Mouse (Mus musculus) forebrain, embryonic 14.5 days (tissue): ENCODE measurements around the gene Hic2. TPM values are rescaled to one million over a fixed set of nuclear protein-coding genes. Genes with fewer than 3 reads are reported as not detected.

ENCODE experiments used
- ATAC-seq: fragments of 200-750 bp; cut with Nextera tagmentation; 2 replicates; pipeline ENCODE4 v1.8.0; 2017; ENCODE audit warnings: mild to moderate bottlenecking, moderate library complexity
- DNase-seq: peaks from one replicate; pipeline ENCODE4 v3.0.0-alpha.2; 2015; ENCODE audit warnings: low spot score
- H3K27ac ChIP-seq: fragments of 300-500 bp; sonication (generic); 2 replicates; pipeline ENCODE4 v1.5.1; 2014; ENCODE audit warnings: low read depth, mild to moderate bottlenecking, control low read depth, low read length, moderate library complexity
- H3K27me3 ChIP-seq: fragments of 300-500 bp; sonication (generic); replicated peaks from 2 replicates; pipeline ENCODE4 v1.6.1; 2014; ENCODE audit warnings: low read length, control low read depth, mixed read lengths; ENCODE audit not compliant: control insufficient read depth, insufficient read depth
- H3K36me3 ChIP-seq: fragments of 300-500 bp; sonication (generic); 2 replicates; pipeline ENCODE4 v1.6.1; 2014; ENCODE audit warnings: low read length, control low read depth; ENCODE audit not compliant: control insufficient read depth, insufficient read depth
- H3K4me1 ChIP-seq: fragments of 300-500 bp; sonication (generic); 2 replicates; pipeline ENCODE4 v1.6.1; 2014; ENCODE audit warnings: antibody characterized with exemption, low read length, control low read depth; ENCODE audit not compliant: control insufficient read depth, insufficient read depth
- H3K4me2 ChIP-seq: fragments of 300-500 bp; sonication (generic); 2 replicates; pipeline ENCODE4 v1.6.1; 2014; ENCODE audit warnings: mild to moderate bottlenecking, control low read depth, low read length
- H3K4me3 ChIP-seq: fragments of 300-500 bp; sonication (generic); 2 replicates; pipeline ENCODE4 v1.5.1; 2014; ENCODE audit warnings: low read depth, low read length, control low read depth
- H3K9ac ChIP-seq: fragments of 300-500 bp; sonication (generic); 2 replicates; pipeline ENCODE4 v1.6.1; 2014; ENCODE audit warnings: mild to moderate bottlenecking, low read length, control low read depth, moderate library complexity
- H3K9me3 ChIP-seq: fragments of 300-500 bp; sonication (generic); replicated peaks from 2 replicates; pipeline ENCODE4 v1.6.1; 2016; ENCODE audit warnings: low read length, control low read depth, mixed read lengths; ENCODE audit not compliant: control insufficient read depth
- WGBS: fragments of 180-500 bp; shearing (Covaris S2); extraction: QIAGEN DNeasy Blood & Tissue Kit; methylation state at CpG from one replicate; pipeline ENCODE4 v1.1.7; 2014; 5-methylcytosine and 5-hydroxymethylcytosine counted together
- polyA plus RNA-seq: library from polyadenylated mRNA; unstranded; fragments of >200 nt; fragmentation: Nextera tagmentation; extraction: Ambion mirVana; gene quantifications from 2 replicates; pipeline ENCODE4 v1.2.1, GENCODE M21; 2014

Hic2 gene
- polyA plus RNA-seq, 1 experiment from 2014 or later, result 2.9 TPM

- H3K27me3 ChIP-seq, result no peaks in the 10 kb centered on the region
- DNase-seq (no peak), ATAC-seq (no peak)
- H3K27ac ChIP-seq, result no peak overlapping the region
- no peak overlapping the region for H3K4me3 ChIP-seq
- no peaks in the 10 kb centered on the region for H3K9me3 ChIP-seq
- WGBS, result 92% methylated on average over 5 of the region's 5 CpGs
- no peak overlapping the region for H3K4me2 ChIP-seq
- no peak overlapping the region for H3K9ac ChIP-seq
- peaks cover 82% of the 10 kb centered on the region for H3K36me3 ChIP-seq
- no peaks in the 10 kb centered on the region for H3K4me1 ChIP-seq
Measured at GRCm38 (mm10) chr16:17312531-17312930, 79.2 kb downstream of the Hic2 start.

Other genes starting within 250 kb of the Hic2 start
- 180 and 195 TPM in 2 replicates for gene Ypel1, start 163.9 kb upstream of the Hic2 start, polyA plus RNA-seq
- gene Ppil2, start 122.3 kb upstream of the Hic2 start, polyA plus RNA-seq, result 146 and 153 TPM in 2 replicates
- gene 2610318N02Rik, start 108.4 kb upstream of the Hic2 start, polyA plus RNA-seq, result 21.5 and 27.6 TPM in 2 replicates
- 33.3 and 40.9 TPM in 2 replicates for gene Sdf2l1, start 101.2 kb upstream of the Hic2 start, polyA plus RNA-seq
- 25.1 and 28.7 TPM in 2 replicates for gene Ydjc, start 89.0 kb upstream of the Hic2 start, polyA plus RNA-seq
- gene Ccdc116, start 86.3 kb upstream of the Hic2 start, polyA plus RNA-seq, result 0.66 and 1.4 TPM in 2 replicates
- gene Ube2l3, start 30.9 kb upstream of the Hic2 start, polyA plus RNA-seq, result 317 and 319 TPM in 2 replicates
- gene Rimbp3, start 25.0 kb upstream of the Hic2 start, polyA plus RNA-seq, result 1.1 and 1.2 TPM in 2 replicates
- 6.6 and 12.4 TPM in 2 replicates for gene Tmem191c, start 42.5 kb downstream of the Hic2 start, polyA plus RNA-seq
- 1.4 and 3.1 TPM in 2 replicates for gene Serpind1, start 97.8 kb downstream of the Hic2 start, polyA plus RNA-seq
- gene Snap29, start 172.4 kb downstream of the Hic2 start, polyA plus RNA-seq, result 11.1 and 11.6 TPM in 2 replicates
- 49.6 and 51.0 TPM in 2 replicates for gene Pi4ka, start 172.7 kb downstream of the Hic2 start, polyA plus RNA-seq
- gene Crkl, start 218.4 kb downstream of the Hic2 start, polyA plus RNA-seq, result 79.4 and 107 TPM in 2 replicates